Mouse (Mus musculus) heart, postnatal 0 days (tissue): ENCODE data around the gene Mapk9.
A peak's percentile ranks its signal among the peaks of the same experiment; 100 is the strongest.

Experiments
- CTCF ChIP-seq: IDR thresholded peaks from 2 replicates; pipeline ENCODE4 v1.5.1; 2016; ENCODE audit warnings: antibody characterized with exemption, control low read depth, low read depth
- EP300 ChIP-seq: IDR thresholded peaks from 2 replicates; pipeline ENCODE4 v1.6.1; 2016; ENCODE audit warnings: antibody characterized with exemption, low read depth

- TF ChIP-seq CTCF: peak; percentile 79
- TF ChIP-seq EP300: no peak
These were observed 21.7 kb upstream of the Mapk9 start for GRCm38 (mm10) chr11:49824896-49825295.
